Mouse (Mus musculus): Measurements from ENCODE around the gene Pabpn1l.

Gene Pabpn1l

GRCm38 (mm10) chr8:122618660-122619378 lies 3.7 kb downstream of the Pabpn1l start:
- no peak for DNase-seq (ENCODE audit: extremely low spot score, low read depth, low spot score)

DNA sequence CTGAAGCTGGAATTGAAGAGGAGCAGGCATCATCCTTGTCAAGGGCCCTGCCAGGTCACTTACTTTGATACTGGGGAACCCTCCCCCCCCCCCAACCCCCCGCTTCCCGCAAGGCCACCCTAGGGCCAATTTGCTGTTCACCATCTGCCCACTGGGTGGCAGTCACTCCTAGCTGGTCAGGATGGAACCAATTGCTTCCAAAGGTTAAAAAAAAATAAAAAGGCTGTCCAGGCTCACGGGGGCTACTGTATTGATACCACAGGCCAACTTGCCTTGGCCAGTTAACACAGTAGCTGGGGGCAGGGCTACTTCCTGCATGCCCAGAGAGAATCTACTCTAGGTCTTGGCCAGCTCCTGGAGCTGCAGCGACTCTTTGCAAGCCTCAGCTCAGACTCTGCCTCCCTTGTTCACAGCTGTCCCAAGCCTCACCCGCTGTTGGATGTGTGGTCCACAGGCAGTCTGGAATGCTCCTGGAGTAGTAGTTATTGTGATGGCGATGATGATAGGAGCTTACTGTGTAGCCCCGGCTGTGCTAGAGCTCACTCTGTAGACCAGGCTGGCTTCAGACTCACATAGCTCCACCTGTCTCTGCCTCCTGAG lies 4.5 kb downstream of the Pabpn1l start:
- peak; percentile 71 for DNase-seq (ENCODE audit: extremely low spot score, low read depth, low spot score)

DNA sequence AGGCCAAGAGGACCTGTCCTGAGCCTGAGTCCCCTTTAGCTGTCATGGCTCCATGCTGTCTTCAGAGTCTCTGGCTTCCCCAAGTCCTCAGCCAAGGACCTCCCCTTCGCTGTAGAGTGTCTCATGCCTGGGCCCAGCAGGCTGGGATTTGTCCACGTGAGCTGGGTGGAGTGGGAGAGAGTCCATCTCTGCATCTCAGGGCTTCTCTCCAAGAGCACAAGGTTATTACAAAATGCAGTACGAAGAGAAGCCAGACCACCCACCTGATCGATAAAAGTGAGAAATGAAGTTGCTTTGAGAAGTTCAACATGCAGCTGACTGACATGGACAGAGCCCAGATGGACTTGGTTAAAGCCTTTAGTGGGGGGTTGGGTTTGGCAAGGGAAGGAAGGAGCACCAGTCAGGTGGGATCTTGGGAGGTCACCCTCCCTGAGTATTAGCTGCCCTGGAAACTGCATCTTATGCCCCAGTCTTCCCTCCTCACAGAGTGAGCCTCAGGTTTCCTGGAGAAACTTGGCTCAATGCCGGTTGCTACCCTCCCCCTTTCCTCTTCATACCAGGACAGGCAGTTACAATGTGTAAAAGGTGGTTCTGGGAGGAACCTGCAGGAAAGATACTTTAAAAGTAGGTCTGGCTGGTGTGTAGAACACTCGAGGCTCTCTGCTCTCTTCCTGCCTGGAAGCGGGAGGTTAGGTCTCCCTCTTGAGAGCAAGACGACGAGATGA lies 6.2 kb downstream of the Pabpn1l start:
- no peak for DNase-seq (ENCODE audit: extremely low spot score, low read depth, low spot score)

DNA sequence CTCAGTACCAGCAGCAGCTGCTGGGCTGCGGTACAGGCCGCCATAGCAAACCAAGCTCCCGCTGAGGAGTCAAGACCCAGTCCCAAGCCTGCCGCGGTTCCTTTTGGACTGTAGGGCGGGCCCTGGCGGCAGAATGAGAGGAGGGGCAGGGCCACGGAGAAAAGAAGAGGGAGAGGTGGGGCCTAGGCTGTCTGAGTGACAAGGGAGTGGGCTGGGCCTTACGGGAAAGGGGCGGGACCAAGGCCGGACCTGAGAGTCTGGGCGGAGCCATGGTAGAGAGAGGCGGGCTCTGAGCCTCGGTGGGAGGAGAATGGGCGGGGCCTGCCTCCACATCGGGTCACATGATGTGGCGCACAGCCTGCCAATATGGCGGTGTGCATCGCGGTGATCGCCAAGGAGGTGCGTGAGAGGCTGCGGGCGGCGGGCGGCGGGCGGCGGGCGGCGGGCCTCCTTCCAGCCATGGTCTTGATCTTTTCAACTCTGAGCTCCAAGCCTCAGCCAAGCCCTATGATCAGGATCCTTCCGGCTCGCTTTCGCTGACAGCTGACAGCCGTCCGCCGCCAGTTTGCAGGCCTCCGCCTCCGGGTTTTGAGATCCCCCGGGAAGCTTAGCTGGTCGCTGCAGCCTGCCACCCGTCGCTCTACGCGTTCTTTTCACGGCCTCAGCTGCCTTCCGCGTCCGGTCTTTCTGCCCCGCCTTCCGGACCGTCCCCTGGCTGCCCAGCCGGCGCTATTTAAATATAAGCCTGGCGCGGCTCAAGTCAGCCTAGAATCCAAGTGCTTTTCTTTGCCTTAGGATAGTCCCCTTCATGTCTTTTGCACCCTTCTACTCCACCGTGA lies 11.0 kb downstream of the Pabpn1l start, which contains the start of the genes Galns and Trappc2l:
Gene Galns, minus strand, starts transcription at position 169 of the 839 bp plus-strand sequence.
Gene Trappc2l, plus strand, starts transcription at position 346 of the 839 bp plus-strand sequence.
- DNase-seq (ENCODE audit: extremely low spot score, low read depth, low spot score): peak; percentile 94

GRCm38 (mm10) chr8:122610612-122611277 lies 11.8 kb downstream of the Pabpn1l start:
- no peak for DNase-seq (ENCODE audit: extremely low spot score, low read depth, low spot score)

DNA sequence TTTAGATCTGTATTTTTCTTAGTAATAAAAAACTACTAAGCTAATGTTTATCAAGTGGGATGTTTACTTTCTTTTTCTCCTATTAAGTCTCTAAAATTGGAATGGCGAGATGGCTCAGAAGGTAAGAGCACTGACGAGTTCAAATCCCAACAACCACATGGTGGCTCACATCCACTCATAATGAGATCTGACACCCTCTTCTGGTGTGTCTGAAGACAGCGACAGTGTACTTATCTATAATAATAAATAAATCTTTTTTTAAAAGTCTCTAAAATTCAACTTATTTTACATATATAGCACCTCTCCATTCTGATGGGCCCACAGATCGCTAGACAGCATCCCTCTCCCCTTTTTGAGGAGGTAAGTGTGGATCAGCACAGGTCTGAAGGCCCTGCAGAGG lies 12.3 kb downstream of the Pabpn1l start:
- no peak for DNase-seq (ENCODE audit: extremely low spot score, low read depth, low spot score)

GRCm38 (mm10) chr8:122606810-122607209 lies 15.7 kb downstream of the Pabpn1l start:
- no peak for DNase-seq (ENCODE audit: extremely low spot score, low read depth, low spot score)

- DNase-seq (ENCODE audit: extremely low spot score, low read depth, low spot score): no peak
Measured at GRCm38 (mm10) chr8:122605367-122605766, 17.2 kb downstream of the Pabpn1l start.

GRCm38 (mm10) chr8:122604640-122605039 lies 17.9 kb downstream of the Pabpn1l start:
- no peak for DNase-seq (ENCODE audit: extremely low spot score, low read depth, low spot score)

DNA sequence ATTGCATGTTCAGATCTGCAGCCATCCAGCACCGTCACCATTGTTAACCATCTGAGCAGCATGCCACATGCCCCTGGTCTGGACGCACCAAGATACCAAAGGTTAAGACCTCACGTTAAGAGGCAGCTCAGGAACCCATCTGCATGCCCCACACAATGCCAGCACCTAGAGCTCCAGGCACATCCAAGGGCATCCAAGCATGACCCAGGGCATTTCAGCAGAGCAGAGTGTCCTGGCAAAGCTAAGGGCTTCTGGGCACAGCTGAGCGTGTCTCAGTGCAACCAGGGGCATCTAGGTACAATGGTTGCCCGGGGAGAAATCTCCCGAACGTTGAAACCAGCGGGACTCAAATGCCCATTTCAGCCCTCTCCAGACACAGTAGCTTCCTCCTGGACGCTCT lies 21.9 kb downstream of the Pabpn1l start:
- no peak for DNase-seq (ENCODE audit: extremely low spot score, low read depth, low spot score)

DNA sequence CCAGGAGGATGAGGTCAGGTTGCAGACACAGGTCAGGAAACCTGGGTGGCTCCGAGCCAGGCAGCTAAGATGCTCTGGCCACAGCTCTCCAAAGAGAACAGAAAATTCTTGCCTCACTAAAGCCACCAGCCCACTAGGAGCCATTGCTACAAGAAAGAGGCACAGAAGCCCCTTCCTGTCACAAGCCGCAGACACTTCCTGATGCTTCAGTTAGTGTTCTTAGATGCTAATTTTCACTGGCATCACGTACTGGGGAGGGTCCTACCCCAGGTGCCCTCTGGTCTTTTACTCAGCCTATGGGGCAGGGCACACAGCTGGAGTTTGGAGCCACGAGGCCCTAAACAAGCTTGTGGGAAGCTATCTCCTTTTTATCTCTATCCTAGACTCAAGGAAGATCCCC lies 26.5 kb downstream of the Pabpn1l start:
- no peak for DNase-seq (ENCODE audit: extremely low spot score, low read depth, low spot score)

DNA sequence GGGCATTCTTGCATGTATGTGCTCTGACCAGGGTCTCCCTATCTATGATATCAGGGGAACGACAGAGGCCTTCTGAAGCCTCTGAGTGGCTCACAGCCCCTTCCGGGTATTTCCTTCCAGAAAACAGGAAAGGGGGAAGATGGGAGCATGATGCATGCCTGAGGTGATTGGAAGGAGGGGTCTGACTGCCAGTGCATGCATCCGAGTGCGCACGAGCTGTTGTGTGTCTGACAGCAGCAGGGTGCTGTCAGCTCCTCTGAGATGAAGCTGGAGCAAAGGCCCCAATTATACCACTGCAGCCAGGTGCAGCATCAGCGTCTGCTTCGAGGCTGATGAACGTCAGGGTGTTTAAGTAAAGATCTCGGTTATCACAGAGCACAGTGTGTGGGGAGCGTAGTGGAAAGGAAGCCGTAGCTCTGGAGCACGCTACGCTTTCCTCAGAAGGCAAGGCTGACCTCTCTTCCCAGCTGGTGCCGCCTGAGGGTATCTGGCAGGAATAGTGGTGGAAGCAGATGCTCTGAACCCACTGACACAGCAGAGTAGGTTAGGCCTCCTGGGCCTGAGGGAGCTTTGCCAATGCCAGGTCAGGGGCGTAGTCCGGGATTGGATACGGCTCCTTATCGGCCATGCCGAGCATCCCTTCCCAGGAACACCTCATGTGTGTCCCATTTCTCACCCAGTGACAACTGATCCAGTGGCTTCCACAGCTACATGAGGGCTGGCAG lies 28.6 kb downstream of the Pabpn1l start:
- DNase-seq (ENCODE audit: extremely low spot score, low read depth, low spot score): no peak

DNA sequence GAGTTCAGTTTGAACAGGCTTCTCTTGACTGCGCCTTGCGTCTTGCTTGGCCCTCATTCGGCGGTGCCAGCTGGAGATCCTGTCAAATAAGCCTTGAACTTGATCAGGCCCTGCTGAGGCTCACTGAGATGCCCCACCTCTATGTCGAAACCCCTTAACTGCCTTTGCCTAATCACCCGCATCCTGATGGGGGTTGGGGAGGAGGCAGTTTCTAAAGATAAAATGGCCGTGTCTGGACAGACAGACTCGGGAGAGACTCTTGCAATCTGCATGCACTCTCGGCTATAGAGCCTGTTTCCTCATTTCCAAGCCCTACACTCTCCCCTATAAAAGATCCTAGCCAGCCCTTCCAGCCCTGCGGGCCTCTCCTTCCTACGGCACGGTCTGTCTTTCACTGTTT lies 29.3 kb downstream of the Pabpn1l start:
- DNase-seq (ENCODE audit: extremely low spot score, low read depth, low spot score): no peak

DNA sequence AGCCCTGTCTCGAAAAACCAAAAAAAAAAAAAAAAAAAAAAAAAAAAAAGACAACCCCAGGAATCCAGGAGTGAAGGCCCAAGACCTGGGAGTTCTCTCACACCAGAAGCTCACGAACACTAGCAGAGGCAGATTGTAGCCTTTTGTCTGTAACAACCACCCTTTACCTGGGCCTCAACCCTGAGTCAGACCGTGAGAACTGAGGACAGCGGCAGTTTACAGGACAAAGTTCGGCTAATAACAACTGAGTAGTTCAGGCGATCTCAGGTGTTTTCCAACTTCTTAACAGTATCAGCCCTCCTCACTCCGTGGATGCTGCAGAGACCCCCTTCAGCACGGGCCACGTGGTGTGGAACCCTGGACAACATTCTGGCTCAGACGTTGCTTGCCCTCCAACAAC lies 35.8 kb downstream of the Pabpn1l start:
- no peak for DNase-seq (ENCODE audit: extremely low spot score, low read depth, low spot score)

GRCm38 (mm10) chr8:122586171-122586570 lies 36.4 kb downstream of the Pabpn1l start:
- DNase-seq (ENCODE audit: extremely low spot score, low read depth, low spot score): no peak

DNA sequence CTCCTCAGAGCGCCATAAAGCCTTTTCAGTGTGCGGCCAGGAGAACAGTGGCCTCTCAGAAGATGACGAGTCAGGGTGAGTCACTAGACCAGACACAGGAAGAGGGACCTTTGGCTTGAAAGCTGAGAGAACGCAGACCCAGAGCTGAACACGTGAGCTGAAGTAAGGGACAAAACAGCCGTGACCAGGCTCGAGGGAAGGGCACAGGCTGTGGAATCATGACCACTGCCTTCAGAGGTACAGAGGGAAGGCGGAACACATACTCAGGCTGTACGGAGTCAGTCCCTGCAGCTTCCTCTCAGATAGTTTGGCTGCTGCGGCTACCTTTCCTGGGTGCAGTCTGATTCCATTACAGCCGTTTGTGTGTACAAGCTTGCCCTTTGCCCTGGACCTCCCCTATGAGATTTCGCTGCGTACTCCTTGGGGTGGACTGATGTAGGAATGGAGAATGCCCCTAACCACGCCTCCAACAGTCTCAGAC lies 37.1 kb downstream of the Pabpn1l start:
- DNase-seq (ENCODE audit: extremely low spot score, low read depth, low spot score): no peak

GRCm38 (mm10) chr8:122584981-122585380 lies 37.6 kb downstream of the Pabpn1l start:
- DNase-seq (ENCODE audit: extremely low spot score, low read depth, low spot score): no peak

GRCm38 (mm10) chr8:122580926-122581325 lies 41.6 kb downstream of the Pabpn1l start:
- DNase-seq (ENCODE audit: extremely low spot score, low read depth, low spot score): no peak

- no peak for DNase-seq (ENCODE audit: extremely low spot score, low read depth, low spot score)
Measured at GRCm38 (mm10) chr8:122579196-122579595, 43.3 kb downstream of the Pabpn1l start.

DNA sequence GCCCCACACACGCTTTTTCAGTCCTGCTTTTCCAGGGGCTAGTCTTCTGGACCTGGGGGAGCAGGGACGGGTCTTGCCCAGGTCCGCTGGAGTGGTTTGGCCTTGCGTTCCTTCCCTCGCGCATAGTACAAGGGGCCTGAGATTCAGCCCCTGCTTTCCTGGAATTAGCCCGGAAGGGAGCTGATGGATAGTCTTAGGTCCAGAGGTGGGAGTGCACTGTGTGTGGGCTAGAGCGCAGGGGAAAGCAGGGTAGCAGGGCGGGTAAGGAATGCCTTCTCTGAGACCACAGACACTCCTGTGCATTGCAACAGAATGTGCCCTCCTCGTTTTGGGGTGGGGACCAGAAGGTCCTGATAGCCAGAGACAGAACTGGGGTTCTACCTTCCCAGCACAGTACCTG lies 45.4 kb downstream of the Pabpn1l start:
- DNase-seq (ENCODE audit: extremely low spot score, low read depth, low spot score): no peak
